Mouse (Mus musculus) cerebellum, postnatal 14 days (tissue): Measurements from ENCODE around the gene Kdm8.

ENCODE experiments used
- DNase-seq, 2 experiments: peaks; one replicate each; pipeline ENCODE4 v3.0.0; 2021; ENCODE audit warnings: mixed read lengths in 2 of 2

The Kdm8 gene

GRCm38 (mm10) chr7:125504618-125505017, 60.1 kb downstream of the Kdm8 start:
- DNase-seq, result no peak

- no peak for DNase-seq
These were observed 61.1 kb downstream of the Kdm8 start for GRCm38 (mm10) chr7:125505568-125505967.

GRCm38 (mm10) chr7:125507279-125507678, 62.8 kb downstream of the Kdm8 start:
- no peak for DNase-seq

- DNase-seq, result no peak
These were observed 67.0 kb downstream of the Kdm8 start for GRCm38 (mm10) chr7:125511432-125511831.

GRCm38 (mm10) chr7:125511852-125512251, 67.4 kb downstream of the Kdm8 start:
- no peak for DNase-seq
